Mouse (Mus musculus): ENCODE data around the gene Tmem151a. TPM values are rescaled to one million over a fixed set of nuclear protein-coding genes. Genes with fewer than 3 reads are reported as not detected.

Gene Tmem151a
- polyA plus RNA-seq, 1 experiment from 2014 or later, result 6.4 TPM

DNA sequence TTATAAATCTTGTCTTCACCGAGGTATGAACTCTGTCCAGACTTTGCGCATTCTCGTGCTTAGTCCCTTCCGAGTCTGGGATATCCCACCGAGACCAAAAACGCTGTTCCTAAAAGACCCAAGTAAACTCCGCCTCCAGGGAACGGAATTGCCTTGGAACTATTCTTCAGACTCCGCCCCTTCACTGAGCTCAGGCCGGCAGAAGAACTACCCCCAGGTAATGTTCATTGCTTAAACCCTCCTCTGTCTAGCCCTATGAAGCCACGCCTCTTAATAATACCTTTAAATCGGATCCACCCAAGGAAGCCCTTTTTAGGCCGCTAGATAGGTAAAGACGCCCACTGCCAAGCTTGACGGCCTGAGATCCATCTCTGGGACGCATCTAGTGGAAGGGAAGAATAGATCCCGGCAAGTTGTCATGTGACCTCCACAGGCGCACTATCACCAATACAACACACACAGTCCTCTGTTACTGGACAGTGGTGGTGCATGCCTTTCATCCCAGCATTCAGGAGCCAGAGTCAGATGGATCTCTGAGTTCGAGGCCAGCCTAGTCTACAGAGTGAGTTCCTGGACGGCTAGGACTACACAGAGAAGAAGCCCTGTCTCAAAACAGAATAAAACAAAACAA, 12.8 kb downstream of the Tmem151a start:
- Histone ChIP-seq H3K27me3 (replicated peaks) (peaks cover 5% of the 10 kb centered on the region; the same call in 1 of the 2 replicates), H3K27ac (peak overlapping the region; percentile 92), H3K4me1 (peaks cover 39% of the 10 kb centered on the region), H3K4me2 (peak overlapping the region; percentile 79), H3K9ac (0 out of 2 replicates have a peak overlapping the region, but pooled peaks have one; percentile 16), H3K4me3 (replicated peaks) (peak overlapping the region; percentile 58), H3K9me3 (no peaks in the 10 kb centered on the region), H3K36me3 (no peaks in the 10 kb centered on the region)
- peak; percentile 4; the same call in 1 of the 2 replicates for ATAC-seq (ENCODE audit: insufficient read depth, low FRiP score, low read depth)
- WGBS, result 3% methylated on average over 20 of the region's 20 CpGs

DNA sequence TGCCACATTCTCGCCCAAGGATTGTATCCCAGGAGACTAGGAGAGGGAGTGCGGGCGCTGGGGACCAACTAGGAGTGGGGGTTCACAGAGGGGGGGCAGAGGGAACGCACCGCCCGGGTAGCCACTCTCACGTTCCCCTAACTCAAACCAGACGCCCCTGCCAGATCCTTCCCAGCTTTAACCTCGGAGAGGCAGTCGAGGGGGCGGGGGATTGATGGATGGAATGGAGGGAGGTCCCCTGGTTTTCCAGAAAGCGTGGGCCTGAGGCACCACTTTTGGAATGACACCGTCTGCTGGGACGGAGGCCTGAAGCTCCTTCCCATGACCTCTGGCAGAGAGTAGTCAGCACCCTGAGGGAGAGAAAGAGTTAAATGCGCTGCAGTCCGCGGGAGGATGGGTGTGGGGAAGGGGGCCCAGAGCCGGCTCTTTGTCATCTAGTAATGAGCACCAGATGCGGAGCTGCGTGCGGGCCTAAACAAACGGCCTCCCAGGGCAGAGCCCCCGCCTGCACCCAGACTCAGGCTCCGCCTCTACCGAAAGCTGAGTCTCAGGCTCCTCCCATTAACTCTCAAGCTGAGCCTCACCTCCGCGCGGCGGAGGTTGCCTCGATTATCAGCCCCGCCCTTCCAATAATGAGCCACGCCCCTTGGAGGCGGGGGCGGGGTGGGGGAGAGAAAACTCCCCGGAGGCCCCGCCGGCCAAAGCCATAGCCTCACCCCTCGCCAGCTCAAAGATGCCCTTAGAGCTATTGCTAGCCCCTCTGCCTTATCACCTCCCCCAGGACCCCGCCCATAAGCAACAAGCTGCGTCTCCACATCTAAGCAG, 13.6 kb downstream of the Tmem151a start:
- Histone ChIP-seq H3K4me2 (peak overlapping the region; percentile 79), H3K4me1 (peaks cover 46% of the 10 kb centered on the region)

DNA sequence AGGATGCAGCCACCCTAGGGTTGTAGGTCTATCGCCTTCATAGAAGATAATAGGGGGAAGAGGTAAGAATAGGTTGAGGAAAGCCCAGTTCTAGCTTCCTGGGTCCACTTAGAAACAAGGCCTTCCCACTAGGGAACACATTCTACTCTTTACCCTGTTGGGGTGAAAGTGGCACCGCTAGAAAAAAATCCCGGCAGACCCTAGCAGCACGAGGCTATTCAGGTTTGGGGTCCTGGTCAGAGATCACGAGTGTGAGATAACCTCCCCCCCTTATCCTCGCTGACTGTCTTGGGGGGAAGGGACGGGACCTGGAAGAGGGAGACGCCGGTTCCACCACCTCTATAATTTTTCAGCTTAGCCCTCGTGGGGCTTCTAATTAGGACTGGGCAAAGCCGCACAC, 14.3 kb downstream of the Tmem151a start:
- no peaks in the 10 kb centered on the region for H3K9me3 ChIP-seq
- peak overlapping the region; percentile 29; the same call in 1 of the 2 replicates for H3K9ac ChIP-seq
- H3K4me2 ChIP-seq, result peak overlapping the region; percentile 79
- peaks cover 5% of the 10 kb centered on the region; the same call in 1 of the 2 replicates for H3K27me3 ChIP-seq (replicated peaks)
- H3K27ac ChIP-seq, result peak overlapping the region; percentile 92
- peak overlapping the region; percentile 58 for H3K4me3 ChIP-seq (replicated peaks)
- H3K4me1 ChIP-seq, result peaks cover 46% of the 10 kb centered on the region
- WGBS, result 8% methylated on average over 11 of the region's 11 CpGs
- ATAC-seq (ENCODE audit: insufficient read depth, low FRiP score, low read depth), result no peak
- H3K36me3 ChIP-seq, result no peaks in the 10 kb centered on the region

More for the DNA sequence above, 13.6 kb downstream of the Tmem151a start:
- Histone ChIP-seq H3K9me3 (no peaks in the 10 kb centered on the region), H3K4me3 (replicated peaks) (peak overlapping the region; percentile 58), H3K27me3 (replicated peaks) (peaks cover 5% of the 10 kb centered on the region; the same call in 1 of the 2 replicates), H3K9ac (peak overlapping the region; percentile 29; the same call in 1 of the 2 replicates), H3K27ac (peak overlapping the region; percentile 92), H3K36me3 (no peaks in the 10 kb centered on the region)
- peak; percentile 83 for ATAC-seq (ENCODE audit: insufficient read depth, low FRiP score, low read depth)
- WGBS, result under 1% methylated on average over 40 of the region's 40 CpGs

DNA sequence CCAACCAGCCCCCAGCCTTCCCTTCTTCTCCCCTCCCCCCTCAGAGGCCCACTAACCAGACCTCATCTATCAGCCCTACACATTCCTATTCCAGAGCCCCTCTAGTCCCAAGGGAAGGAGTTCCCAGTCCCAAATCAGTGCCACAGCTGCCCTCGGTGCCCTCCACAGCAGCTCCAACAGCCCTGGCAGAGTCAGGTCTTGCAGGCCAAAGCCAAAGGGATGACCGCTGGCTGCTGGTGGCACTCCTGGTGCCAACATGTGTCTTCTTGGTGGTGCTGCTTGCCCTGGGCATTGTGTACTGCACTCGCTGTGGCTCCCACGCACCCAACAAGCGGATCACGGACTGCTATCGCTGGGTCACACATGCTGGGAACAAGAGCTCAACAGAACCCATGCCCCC, 15.4 kb downstream of the Tmem151a start:
- peaks cover 53% of the 10 kb centered on the region for H3K4me1 ChIP-seq
- 71% methylated on average over 7 of the region's 7 CpGs for WGBS
- H3K27ac ChIP-seq, result peak overlapping the region; percentile 92; the same call in 1 of the 2 replicates
- peak overlapping the region; percentile 79 for H3K4me2 ChIP-seq
- H3K4me3 ChIP-seq (replicated peaks), result peak overlapping the region; percentile 58
- H3K27me3 ChIP-seq (replicated peaks), result peaks cover 5% of the 10 kb centered on the region; the same call in 1 of the 2 replicates
- no peaks in the 10 kb centered on the region for H3K36me3 ChIP-seq
- H3K9me3 ChIP-seq, result no peaks in the 10 kb centered on the region
- ATAC-seq (ENCODE audit: insufficient read depth, low FRiP score, low read depth), result no peak
- H3K9ac ChIP-seq, result peak overlapping the region; percentile 2; the same call in 1 of the 2 replicates

DNA sequence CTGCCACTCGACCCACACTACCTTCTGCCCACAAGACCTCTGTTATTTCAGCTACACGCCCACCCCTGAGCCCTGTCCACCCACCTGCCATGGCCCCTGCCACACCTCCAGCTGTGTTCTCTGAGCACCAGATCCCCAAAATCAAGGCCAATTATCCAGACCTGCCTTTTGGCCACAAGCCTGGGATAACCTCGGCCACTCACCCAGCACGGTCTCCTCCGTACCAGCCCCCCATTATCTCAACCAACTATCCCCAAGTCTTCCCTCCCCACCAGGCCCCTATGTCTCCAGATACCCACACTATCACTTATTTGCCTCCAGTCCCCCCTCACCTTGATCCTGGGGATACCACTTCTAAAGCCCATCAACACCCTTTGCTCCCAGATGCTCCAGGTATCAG, 15.8 kb downstream of the Tmem151a start:
- Histone ChIP-seq H3K4me1 (peaks cover 53% of the 10 kb centered on the region), H3K9ac (0 out of 2 replicates have a peak overlapping the region, but pooled peaks have one; percentile 2), H3K27ac (0 out of 2 replicates have a peak overlapping the region, but pooled peaks have one; percentile 92), H3K4me3 (replicated peaks) (peak overlapping the region; percentile 58), H3K9me3 (no peaks in the 10 kb centered on the region), H3K36me3 (no peaks in the 10 kb centered on the region), H3K4me2 (peak overlapping the region; percentile 79), H3K27me3 (replicated peaks) (peaks cover 5% of the 10 kb centered on the region; the same call in 1 of the 2 replicates)
- WGBS, result 74% methylated on average over 5 of the region's 5 CpGs
- ATAC-seq (ENCODE audit: insufficient read depth, low FRiP score, low read depth), result no peak

DNA sequence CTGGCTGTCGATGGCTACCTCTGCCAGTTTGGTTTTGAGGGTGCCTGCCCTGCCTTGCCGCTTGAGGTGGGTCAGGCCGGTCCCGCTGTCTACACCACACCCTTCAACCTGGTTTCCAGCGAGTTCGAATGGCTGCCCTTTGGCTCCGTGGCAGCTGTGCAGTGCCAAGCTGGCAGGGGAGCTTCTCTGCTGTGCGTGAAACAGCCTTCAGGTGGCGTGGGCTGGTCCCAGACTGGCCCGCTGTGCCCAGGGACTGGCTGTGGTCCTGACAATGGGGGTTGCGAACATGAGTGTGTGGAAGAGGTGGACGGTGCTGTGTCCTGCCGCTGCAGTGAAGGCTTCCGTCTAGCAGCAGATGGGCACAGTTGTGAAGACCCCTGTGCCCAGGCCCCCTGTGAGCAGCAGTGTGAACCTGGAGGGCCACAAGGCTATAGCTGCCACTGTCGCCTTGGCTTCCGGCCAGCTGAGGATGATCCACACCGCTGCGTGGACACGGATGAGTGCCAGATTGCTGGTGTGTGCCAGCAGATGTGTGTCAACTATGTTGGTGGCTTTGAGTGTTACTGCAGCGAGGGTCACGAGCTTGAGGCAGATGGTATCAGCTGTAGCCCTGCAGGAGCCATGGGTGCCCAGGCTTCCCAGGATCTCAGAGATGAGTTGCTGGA, 16.6 kb downstream of the Tmem151a start:
- Histone ChIP-seq H3K4me1 (peaks cover 53% of the 10 kb centered on the region), H3K9ac (peak overlapping the region; percentile 64; the same call in 1 of the 2 replicates), H3K4me3 (replicated peaks) (peak overlapping the region; percentile 58), H3K9me3 (no peaks in the 10 kb centered on the region), H3K36me3 (no peaks in the 10 kb centered on the region), H3K27me3 (replicated peaks) (peaks cover 5% of the 10 kb centered on the region; the same call in 1 of the 2 replicates), H3K4me2 (peak overlapping the region; percentile 79), H3K27ac (peak overlapping the region; percentile 93)
- no peak for ATAC-seq (ENCODE audit: insufficient read depth, low FRiP score, low read depth)
- 29% methylated on average over 21 of the region's 21 CpGs for WGBS

DNA sequence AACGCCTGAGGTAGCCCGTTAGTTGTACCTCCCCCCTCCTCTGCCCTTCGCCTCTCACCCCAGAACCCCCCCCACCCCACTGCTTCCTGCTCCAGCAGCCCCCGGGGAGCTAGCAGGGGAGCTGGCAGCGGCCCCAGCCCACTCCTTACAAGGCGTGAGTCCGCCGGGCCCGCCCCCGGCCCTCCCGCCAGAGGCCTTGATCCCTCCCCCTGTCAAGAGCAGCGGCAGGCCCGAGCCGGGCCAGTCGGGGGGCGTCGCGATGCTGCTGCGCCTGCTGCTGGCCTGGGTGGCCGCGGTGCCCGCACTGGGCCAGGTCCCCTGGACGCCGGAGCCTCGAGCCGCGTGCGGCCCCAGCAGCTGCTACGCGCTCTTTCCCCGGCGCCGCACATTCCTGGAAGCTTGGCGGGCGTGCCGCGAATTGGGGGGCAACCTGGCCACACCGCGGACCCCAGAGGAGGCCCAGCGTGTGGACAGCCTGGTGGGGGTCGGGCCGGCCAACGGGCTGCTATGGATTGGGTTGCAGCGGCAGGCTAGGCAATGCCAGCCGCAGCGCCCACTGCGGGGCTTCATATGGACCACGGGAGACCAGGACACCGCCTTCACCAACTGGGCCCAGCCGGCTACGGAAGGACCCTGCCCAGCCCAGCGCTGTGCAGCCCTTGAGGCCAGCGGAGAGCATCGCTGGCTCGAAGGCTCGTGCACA, 17.3 kb downstream of the Tmem151a start, which contains the start of gene Cd248:
TSS of gene Cd248 (plus strand) at position 212 of the 703 bp plus-strand sequence.
- WGBS, result 1% methylated on average over 54 of the region's 56 CpGs

DNA sequence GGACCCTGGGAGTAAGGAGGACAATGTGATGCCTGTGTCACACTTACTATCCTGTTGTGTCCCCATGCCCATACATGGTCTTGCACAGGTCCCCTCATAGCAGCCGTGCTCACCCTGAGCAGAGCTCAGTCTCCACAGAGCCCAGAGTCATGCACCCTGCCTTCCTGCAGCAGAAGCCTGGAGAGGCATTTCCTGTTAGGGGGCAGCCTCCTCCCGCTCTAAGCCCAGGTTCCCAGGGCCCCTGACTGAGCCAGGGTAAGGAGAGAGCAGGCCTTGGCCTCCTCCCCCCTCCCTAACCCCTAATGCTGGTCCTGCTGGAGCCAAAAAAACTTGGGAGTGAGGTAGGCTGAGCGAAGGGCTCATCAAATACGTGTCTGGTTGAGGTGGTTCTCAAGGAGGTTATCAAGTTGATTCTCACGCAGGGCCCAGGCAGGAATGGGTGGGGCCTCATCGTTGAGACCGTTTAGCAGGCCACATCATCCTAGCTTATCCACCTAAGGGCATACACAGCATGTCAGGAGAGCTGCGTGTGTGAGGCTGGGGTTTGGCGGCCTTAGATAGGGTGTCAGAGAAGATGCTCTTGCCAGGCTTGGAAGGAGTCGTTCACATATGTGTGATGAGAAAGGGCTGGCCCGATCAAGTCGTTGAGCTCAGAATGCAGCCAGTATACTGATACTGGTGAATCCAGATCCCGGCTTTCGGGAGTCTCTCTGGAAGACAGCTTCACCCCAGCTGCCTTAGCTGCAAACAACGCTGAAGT, 18.1 kb downstream of the Tmem151a start:
- 5% methylated on average over 15 of the region's 15 CpGs for WGBS
- no peak overlapping the region for H3K9ac ChIP-seq
- H3K27me3 ChIP-seq (replicated peaks), result peaks cover 5% of the 10 kb centered on the region; the same call in 1 of the 2 replicates
- peak overlapping the region; percentile 58 for H3K4me3 ChIP-seq (replicated peaks)
- peaks cover 46% of the 10 kb centered on the region for H3K4me1 ChIP-seq
- no peak; the same call in 1 of the 2 replicates for ATAC-seq (ENCODE audit: insufficient read depth, low FRiP score, low read depth)
- H3K27ac ChIP-seq, result peak overlapping the region; percentile 93
- no peaks in the 10 kb centered on the region for H3K36me3 ChIP-seq
- H3K9me3 ChIP-seq, result no peaks in the 10 kb centered on the region
- peak overlapping the region; percentile 79 for H3K4me2 ChIP-seq

More for the DNA sequence above, 17.3 kb downstream of the Tmem151a start, which contains the start of gene Cd248:
- Histone ChIP-seq H3K4me3 (replicated peaks) (peak within 1 kb of the TSS; percentile 58), H3K27me3 (replicated peaks) (peaks cover 5% of the 10 kb centered on the region; the same call in 1 of the 2 replicates), H3K4me2 (peak within 1 kb of the TSS; percentile 79), H3K9ac (peak within 1 kb of the TSS; percentile 64), H3K36me3 (no peaks in the 10 kb centered on the region), H3K27ac (peak within 1 kb of the TSS; percentile 93), H3K4me1 (peaks cover 52% of the 10 kb centered on the region), H3K9me3 (no peaks in the 10 kb centered on the region)
- ATAC-seq (ENCODE audit: insufficient read depth, low FRiP score, low read depth), result peak; percentile 60; the same call in 1 of the 2 replicates

DNA sequence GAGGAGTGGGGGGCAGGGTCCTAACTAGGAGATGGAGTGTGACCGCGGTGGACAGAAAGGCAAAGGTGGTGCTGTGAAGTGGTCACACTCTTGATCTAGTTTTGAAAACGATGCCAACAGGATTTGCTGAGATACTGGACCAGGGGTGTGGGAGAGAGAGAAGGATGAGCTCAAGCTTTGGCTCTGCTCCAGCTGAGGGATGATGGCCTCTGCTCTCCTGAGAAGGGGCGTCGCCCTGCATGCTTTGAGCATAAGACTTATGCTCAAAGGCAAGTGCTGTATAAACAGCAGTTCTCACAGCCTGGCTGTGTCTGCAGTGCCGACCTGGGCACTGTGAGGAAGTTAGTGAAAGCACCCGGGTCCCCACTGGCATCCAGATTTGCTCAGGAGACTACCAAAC, 20.2 kb downstream of the Tmem151a start:
- peaks cover 51% of the 10 kb centered on the region for H3K4me1 ChIP-seq
- H3K27ac ChIP-seq, result no peak overlapping the region
- 36% methylated on average over 7 of the region's 7 CpGs for WGBS

DNA sequence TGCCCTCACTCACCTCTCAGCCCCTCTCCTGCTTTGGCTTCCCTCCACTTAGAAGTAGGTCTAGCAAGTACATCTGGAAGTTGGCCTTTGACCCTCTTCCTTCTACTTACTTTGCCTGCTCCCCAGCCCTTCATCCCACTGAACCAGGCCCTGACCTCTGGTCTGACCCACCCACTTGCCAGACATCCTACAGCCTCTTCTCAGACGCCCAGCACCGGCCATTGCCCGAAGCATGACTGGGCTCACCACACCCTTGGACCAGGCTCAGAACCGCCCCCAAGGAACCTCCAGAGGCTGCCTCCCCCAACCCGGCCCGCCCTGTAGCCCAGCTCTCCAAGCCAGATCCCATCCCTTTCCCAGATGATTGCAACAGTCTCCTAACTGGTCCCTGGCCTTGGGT, 22.9 kb downstream of the Tmem151a start:
- H3K4me1 ChIP-seq, result peaks cover 53% of the 10 kb centered on the region

More for the DNA sequence above, 20.2 kb downstream of the Tmem151a start:
- H3K4me2 ChIP-seq, result no peak overlapping the region
- ATAC-seq (ENCODE audit: insufficient read depth, low FRiP score, low read depth), result no peak
- H3K27me3 ChIP-seq (replicated peaks), result peaks cover 5% of the 10 kb centered on the region; the same call in 1 of the 2 replicates
- H3K4me3 ChIP-seq (replicated peaks), result no peak overlapping the region
- no peak overlapping the region for H3K9ac ChIP-seq
- no peaks in the 10 kb centered on the region for H3K9me3 ChIP-seq
- H3K36me3 ChIP-seq, result no peaks in the 10 kb centered on the region

More for the DNA sequence above, 22.9 kb downstream of the Tmem151a start:
- Histone ChIP-seq H3K9ac (no peak overlapping the region), H3K9me3 (no peaks in the 10 kb centered on the region), H3K27me3 (replicated peaks) (no peaks in the 10 kb centered on the region), H3K27ac (no peak overlapping the region), H3K4me2 (no peak overlapping the region), H3K36me3 (no peaks in the 10 kb centered on the region), H3K4me3 (replicated peaks) (no peak overlapping the region)
- ATAC-seq (ENCODE audit: insufficient read depth, low FRiP score, low read depth), result no peak
- 62% methylated on average over 6 of the region's 6 CpGs for WGBS
